Mouse (Mus musculus): ENCODE data around the gene Thrap3. TPM values are rescaled to one million over a fixed set of nuclear protein-coding genes. Genes with fewer than 3 reads are reported as not detected.

Gene Thrap3
- total RNA-seq, 2 experiments from 2014 or later, result 133 to 154 TPM

- DNase-seq (ENCODE audit: extremely low spot score in 1 of 2, low spot score in 1 of 2), result no peak
Observed at GRCm38 (mm10) chr4:126148161-126148961, 54.2 kb downstream of the Thrap3 start.

DNA sequence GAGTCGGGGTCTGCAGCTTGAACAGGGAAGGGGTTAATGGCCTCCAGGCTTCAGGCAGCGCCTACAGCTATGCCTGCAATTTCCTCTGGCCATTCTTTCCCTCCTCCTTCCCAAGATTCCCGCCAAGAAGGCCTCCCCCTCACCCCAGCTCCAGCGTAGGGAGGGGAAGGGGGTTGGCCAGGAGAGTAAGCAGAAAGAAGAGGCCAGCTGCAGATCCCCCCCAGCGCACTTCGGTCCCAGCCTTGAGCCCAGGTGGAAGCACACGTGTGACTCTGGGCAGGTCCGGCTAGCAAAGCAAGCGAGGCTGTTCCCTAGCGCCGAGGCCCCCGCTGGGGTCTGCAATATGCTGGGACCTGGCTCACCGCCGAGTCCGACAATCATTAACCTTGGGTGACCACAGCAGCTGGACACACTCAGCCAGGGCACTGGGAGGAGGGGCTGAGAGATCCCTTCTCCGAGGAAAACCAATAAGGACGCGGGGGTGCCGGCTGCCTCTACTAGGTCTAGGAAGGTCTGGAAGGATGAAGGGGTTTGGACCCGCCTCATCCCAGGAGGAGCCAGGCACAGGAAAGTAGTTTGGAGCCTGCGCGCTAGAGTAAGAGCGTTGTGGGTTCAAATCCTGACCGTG lies 54.9 kb downstream of the Thrap3 start, which contains the start of gene Eva1b:
TSS of gene Eva1b (plus strand) at position 212 of the 628 bp plus-strand sequence.
- no peak for DNase-seq (ENCODE audit: extremely low spot score in 1 of 2, low spot score in 1 of 2)

DNA sequence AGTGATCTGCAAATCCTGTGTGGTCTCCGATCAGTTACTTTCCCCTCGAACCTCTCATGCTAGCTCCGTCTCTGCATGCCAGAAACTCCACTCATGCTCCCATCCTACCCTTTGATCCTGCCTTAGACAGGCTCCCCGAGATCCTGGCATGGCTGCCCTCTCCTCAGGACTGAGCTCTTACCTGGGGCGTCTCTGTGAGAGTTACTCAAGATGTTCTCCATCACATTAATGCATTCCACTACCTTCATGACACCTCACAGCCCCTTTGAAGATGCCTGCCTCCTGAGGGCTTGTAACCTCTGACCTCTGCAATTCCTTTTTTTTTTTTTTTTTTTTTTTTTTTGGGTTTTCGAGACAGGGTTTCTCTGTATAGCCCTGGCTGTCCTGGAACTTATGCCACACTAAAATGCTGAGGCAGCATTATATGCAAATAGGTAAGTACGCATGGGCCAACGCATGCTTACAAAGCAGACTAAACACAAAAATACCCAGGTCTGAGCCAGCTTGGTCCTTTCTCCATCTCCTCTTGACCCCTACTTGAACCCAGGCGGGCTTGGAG lies 55.5 kb downstream of the Thrap3 start:
- no peak for DNase-seq (ENCODE audit: extremely low spot score in 1 of 2, low spot score in 1 of 2)

DNA sequence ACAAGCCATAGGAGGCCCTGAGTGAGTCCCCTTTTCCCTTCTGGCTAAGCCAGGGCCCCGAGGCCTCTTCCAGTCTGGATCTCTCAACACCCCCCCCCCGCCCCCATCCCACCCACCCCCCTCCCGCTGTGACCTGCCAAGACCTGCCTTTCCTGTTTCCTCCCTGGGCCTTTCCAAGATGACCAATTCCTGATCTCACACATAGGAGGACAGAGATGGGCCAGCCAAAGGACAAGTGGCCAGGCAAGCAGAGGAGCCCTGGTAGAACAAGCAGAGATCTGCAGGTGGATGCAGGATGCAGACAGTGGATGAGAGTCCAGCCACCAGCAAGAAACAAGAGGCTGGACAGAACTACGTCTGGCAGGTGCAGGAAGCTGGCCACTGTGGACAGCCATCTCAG lies 57.2 kb downstream of the Thrap3 start:
- no peak for DNase-seq (ENCODE audit: extremely low spot score in 1 of 2, low spot score in 1 of 2)

DNA sequence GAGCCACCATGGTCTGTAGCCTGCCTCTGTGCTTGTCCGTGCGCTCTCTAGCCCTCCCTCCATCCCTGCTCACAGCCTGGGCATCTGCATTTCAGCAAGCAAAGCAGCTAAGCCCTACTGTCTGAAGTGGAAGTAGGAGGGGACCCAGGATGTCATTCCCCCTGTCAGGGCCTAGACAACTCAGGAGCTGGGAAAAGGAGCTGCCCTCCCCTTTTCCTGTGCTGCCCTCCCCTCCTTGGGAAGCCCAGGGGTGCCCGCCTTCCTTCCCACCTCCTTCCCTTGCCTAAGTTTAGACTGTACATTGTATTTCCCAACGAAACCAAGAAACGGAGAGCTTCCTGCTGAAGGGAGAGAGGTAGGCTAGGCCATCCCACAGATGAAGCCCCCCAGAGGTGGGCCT lies 61.5 kb downstream of the Thrap3 start:
- no peak for DNase-seq (ENCODE audit: extremely low spot score in 1 of 2, low spot score in 1 of 2)

- DNase-seq (ENCODE audit: extremely low spot score in 1 of 2, low spot score in 1 of 2), result no peak
Observed at GRCm38 (mm10) chr4:126137773-126138172, 64.8 kb downstream of the Thrap3 start.

DNA sequence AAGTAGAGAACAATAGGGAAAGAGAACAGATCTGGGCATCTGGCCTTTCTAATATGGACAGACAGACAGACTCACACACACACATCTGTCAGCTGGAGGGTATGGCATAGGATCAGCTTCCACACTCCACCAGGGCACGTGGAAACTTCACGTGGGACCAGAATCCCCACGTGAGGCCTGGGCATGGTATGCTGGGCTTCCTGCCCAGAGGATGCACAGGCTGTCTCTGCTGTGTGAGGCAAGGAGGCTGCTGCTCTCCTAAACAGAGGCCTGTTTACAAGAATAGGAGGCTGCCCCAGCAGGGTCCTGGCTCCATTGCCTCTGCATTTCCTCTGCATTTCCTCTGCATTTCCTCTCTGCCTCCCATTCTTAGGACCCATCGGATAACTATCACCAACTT lies 67.9 kb downstream of the Thrap3 start:
- DNase-seq (ENCODE audit: extremely low spot score in 1 of 2, low spot score in 1 of 2), result no peak

- DNase-seq (ENCODE audit: extremely low spot score in 1 of 2, low spot score in 1 of 2), result no peak
Observed at GRCm38 (mm10) chr4:126134236-126134635, 68.3 kb downstream of the Thrap3 start.

- DNase-seq (ENCODE audit: extremely low spot score in 1 of 2, low spot score in 1 of 2), result no peak
Observed at GRCm38 (mm10) chr4:126132636-126133264, 69.8 kb downstream of the Thrap3 start.

DNA sequence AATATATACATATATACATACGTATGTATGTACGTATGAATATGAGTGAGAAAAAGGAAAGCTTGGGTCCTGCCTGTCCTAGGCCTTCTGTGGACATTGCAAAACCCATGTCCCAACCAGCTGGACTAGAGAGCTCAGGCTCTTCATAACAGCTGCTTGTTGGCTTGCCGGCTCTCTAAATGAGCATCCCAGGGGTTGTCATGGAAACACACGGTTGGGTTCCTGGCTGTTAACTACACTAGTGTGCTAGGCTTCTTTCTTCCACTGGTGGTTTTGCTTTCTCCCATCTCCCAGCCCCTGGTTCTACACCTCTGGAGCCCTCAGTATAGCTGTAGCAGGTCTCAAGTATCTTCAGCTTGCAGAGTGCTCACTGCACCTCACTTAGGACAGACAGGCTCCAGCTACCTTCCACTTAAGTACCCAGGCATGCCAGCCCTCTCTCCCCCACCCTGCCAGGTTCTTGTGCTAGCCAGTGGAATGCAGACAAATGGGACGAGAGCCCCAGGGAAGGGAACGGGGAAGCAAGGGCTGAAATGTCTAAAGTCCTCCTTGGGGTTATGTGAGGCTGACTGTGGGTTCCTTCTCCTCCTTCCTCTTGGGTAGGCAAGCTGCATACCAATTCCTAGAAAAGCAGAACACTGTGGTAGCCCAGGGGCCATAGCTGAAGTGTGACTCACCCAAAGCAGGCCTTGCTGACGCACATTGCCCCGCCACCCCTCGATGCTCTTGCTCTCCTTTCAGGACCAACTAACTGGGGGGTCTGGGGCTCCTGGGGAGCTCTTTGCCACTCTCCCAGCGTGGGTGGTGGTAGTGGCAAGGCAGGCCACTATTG lies 71.1 kb downstream of the Thrap3 start:
- DNase-seq (ENCODE audit: extremely low spot score in 1 of 2, low spot score in 1 of 2), result peak in 1 of 2 experiments; percentile 37

GRCm38 (mm10) chr4:126130502-126130901 lies 72.1 kb downstream of the Thrap3 start:
- DNase-seq (ENCODE audit: extremely low spot score in 1 of 2, low spot score in 1 of 2), result no peak

GRCm38 (mm10) chr4:126123309-126124040 lies 79.1 kb downstream of the Thrap3 start:
- no peak for DNase-seq (ENCODE audit: extremely low spot score in 1 of 2, low spot score in 1 of 2)

GRCm38 (mm10) chr4:126120506-126120905 lies 82.1 kb downstream of the Thrap3 start:
- no peak for DNase-seq (ENCODE audit: extremely low spot score in 1 of 2, low spot score in 1 of 2)

- no peak for DNase-seq (ENCODE audit: extremely low spot score in 1 of 2, low spot score in 1 of 2)
Observed at GRCm38 (mm10) chr4:126120052-126120451, 82.5 kb downstream of the Thrap3 start.

- no peak for DNase-seq (ENCODE audit: extremely low spot score in 1 of 2, low spot score in 1 of 2)
Observed at GRCm38 (mm10) chr4:126119051-126119450, 83.5 kb downstream of the Thrap3 start.

DNA sequence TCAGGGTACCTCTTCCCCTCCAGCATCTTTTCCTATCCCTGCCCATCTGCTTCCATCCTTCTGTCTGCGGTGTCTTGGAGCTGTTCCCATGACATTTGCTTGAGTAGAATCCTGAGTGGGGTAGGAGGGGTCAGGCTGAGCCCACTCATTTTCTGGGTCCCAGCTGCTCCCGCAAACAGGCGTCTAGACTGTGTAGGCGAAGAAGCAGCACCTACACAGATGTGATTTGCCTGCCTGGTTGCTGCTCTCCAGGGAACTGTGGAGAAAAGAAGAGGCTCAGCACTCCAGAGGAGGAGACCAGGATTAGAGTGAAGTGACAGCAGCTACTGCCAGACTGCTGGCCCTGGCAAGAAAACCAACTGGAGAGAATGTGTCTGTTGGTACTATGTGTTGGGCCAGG lies 83.9 kb downstream of the Thrap3 start:
- peak in 1 of 2 experiments; percentile 32 for DNase-seq (ENCODE audit: extremely low spot score in 1 of 2, low spot score in 1 of 2)

- DNase-seq (ENCODE audit: extremely low spot score in 1 of 2, low spot score in 1 of 2), result no peak
Observed at GRCm38 (mm10) chr4:126117116-126117515, 85.4 kb downstream of the Thrap3 start.

DNA sequence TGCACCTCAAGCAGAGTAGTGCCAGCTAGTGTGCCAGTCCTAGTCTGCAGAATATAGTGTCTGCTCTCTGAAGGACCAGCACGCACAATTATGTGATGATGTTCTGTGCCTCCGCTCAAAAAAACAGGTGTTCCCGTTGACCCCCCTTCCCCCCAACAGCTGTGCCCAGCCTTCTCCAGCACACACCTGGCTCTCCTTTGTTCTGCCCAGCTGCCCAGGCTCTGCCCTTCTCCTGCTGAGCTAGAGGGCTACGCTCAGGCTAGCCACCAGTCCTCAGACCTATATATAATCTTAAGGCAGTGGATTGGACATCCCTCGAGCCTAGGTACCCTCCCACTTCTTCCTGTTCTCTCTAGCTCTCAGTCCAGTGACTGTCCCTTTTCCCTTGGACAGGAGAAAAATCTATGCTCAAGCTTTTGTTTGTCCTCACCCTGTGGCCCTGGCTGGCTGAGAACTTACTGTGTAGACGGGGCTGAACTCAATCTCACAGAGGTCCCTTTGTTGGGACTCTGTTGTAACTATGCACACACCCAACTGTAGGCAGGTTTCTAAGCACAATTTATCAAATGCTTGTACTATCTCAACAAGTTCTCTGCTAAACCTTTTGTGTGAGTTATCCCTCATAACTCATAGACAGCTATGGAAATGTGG lies 86.6 kb downstream of the Thrap3 start:
- no peak for DNase-seq (ENCODE audit: extremely low spot score in 1 of 2, low spot score in 1 of 2)

- no peak for DNase-seq (ENCODE audit: extremely low spot score in 1 of 2, low spot score in 1 of 2)
Observed at GRCm38 (mm10) chr4:126115411-126115810, 87.1 kb downstream of the Thrap3 start.

Measured in layer of hippocampus, postnatal 25 days (tissue).